Mouse (Mus musculus): ENCODE measurements around the gene Rbm45. TPM values are rescaled to one million over a fixed set of nuclear protein-coding genes. Genes with fewer than 3 reads are reported as not detected.

Gene Rbm45
- total and polyA plus RNA-seq, 2 experiments from 2014 or later = 11.0 to 29.7 TPM

DNA sequence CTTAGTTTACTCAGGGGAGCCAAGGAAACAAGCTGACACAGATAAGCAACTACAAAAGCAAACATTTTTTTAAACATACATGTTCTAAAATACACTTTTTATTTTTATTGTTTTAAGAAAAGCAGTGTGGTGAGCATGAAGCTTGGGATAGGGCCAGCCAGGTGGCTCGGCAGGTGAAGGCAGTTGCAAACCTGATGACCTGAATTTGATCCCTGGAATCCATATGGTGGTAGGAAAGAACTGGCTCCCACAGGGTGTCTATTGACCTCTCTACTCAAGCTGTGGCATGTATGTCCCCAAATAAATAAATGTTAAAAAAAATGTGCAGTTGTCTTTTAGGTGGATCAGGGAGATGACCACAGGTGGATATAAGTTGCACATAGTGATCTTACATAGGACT is 39.7 kb downstream of the Rbm45 start:
- Histone ChIP-seq H3K27ac (ENCODE audit: low read depth) (no peak overlapping the region), H3K4me1 (ENCODE audit: control insufficient read depth, insufficient read depth) (no peaks in the 10 kb centered on the region), H3K9me3 (replicated peaks; ENCODE audit: control insufficient read depth, low read length) (no peaks in the 10 kb centered on the region), H3K4me2 (ENCODE audit: low read depth, low read length) (no peak overlapping the region), H3K4me3 (ENCODE audit: low read depth, low read length) (no peak overlapping the region), H3K27me3 (ENCODE audit: control insufficient read depth, insufficient read depth, low read length) (peaks cover 17% of the 10 kb centered on the region; the same call in 1 of the 2 replicates), H3K36me3 (replicated peaks; ENCODE audit: control insufficient read depth, insufficient read depth, low read length) (no peaks in the 10 kb centered on the region), H3K9ac (replicated peaks; ENCODE audit: low read depth, low read length) (no peak overlapping the region)
- WGBS = 91% methylated on average over 1 of the region's 1 CpGs
- no peak for DNase-seq (ENCODE audit: low spot score)
- ATAC-seq (ENCODE audit: insufficient read depth, low read depth) = no peak
- TF ChIP-seq EP300 (IDR thresholded peaks at IDR 0.05; ENCODE audit: low read depth) (no peak), CTCF (IDR thresholded peaks at IDR 0.05; ENCODE audit: low read depth) (no peak)

DNA sequence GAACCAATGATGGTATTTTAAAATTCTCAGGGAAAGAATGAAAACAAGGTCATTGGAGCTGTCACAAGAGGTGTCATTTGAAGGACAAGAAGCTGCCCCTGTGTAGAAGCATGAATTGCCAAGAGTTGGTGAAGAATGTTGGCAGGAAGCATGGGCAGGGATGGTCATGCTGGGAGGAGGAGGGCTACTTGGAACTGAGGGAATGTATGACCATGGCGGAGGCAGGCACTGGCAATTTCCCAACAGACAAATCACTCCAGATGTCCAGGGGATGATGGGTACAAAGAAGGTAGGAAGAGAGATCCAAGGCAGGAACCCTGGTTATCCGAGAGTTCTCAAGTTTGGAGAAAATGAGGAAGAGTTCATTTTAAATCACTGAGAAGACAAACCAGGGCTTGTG is 40.2 kb downstream of the Rbm45 start:
- Histone ChIP-seq H3K4me1 (ENCODE audit: control insufficient read depth, insufficient read depth) (no peaks in the 10 kb centered on the region), H3K4me3 (ENCODE audit: low read depth, low read length) (no peak overlapping the region), H3K27me3 (ENCODE audit: control insufficient read depth, insufficient read depth, low read length) (peaks cover 12% of the 10 kb centered on the region; the same call in 1 of the 2 replicates), H3K36me3 (replicated peaks; ENCODE audit: control insufficient read depth, insufficient read depth, low read length) (no peaks in the 10 kb centered on the region), H3K9me3 (replicated peaks; ENCODE audit: control insufficient read depth, low read length) (no peaks in the 10 kb centered on the region), H3K9ac (replicated peaks; ENCODE audit: low read depth, low read length) (no peak overlapping the region), H3K27ac (ENCODE audit: low read depth) (no peak overlapping the region), H3K4me2 (ENCODE audit: low read depth, low read length) (no peak overlapping the region)
- TF ChIP-seq CTCF (IDR thresholded peaks at IDR 0.05; ENCODE audit: low read depth) (no peak), EP300 (IDR thresholded peaks at IDR 0.05; ENCODE audit: low read depth) (no peak)
- WGBS = 72% methylated on average over 2 of the region's 2 CpGs
- ATAC-seq (ENCODE audit: insufficient read depth, low read depth) = no peak
- DNase-seq (ENCODE audit: low spot score) = no peak

GRCm38 (mm10) chr2:76412924-76413323 is 43.1 kb downstream of the Rbm45 start:
- WGBS = 68% methylated on average over 2 of the region's 2 CpGs
- no peak for DNase-seq (ENCODE audit: low spot score)

GRCm38 (mm10) chr2:76417446-76418141 is 47.8 kb downstream of the Rbm45 start:
- Histone ChIP-seq H3K9me3 (replicated peaks; ENCODE audit: control insufficient read depth, low read length) (no peaks in the 10 kb centered on the region), H3K27ac (ENCODE audit: low read depth) (no peak overlapping the region), H3K27me3 (ENCODE audit: control insufficient read depth, insufficient read depth, low read length) (no peaks in the 10 kb centered on the region), H3K4me1 (ENCODE audit: control insufficient read depth, insufficient read depth) (no peaks in the 10 kb centered on the region), H3K4me3 (ENCODE audit: low read depth, low read length) (no peak overlapping the region), H3K9ac (replicated peaks; ENCODE audit: low read depth, low read length) (no peak overlapping the region), H3K36me3 (replicated peaks; ENCODE audit: control insufficient read depth, insufficient read depth, low read length) (no peaks in the 10 kb centered on the region), H3K4me2 (ENCODE audit: low read depth, low read length) (no peak overlapping the region)
- ATAC-seq (ENCODE audit: insufficient read depth, low read depth) (no peak), DNase-seq (ENCODE audit: low spot score) (no peak)
- no peak for TF ChIP-seq CTCF (IDR thresholded peaks at IDR 0.05; ENCODE audit: low read depth)
- TF ChIP-seq EP300 (IDR thresholded peaks at IDR 0.05; ENCODE audit: low read depth) = no peak
- 90% methylated on average over 14 of the region's 14 CpGs for WGBS

More at GRCm38 (mm10) chr2:76412924-76413323, 43.1 kb downstream of the Rbm45 start:
- Histone ChIP-seq H3K4me2 (ENCODE audit: low read depth, low read length) (no peak overlapping the region), H3K4me1 (ENCODE audit: control insufficient read depth, insufficient read depth) (no peaks in the 10 kb centered on the region), H3K36me3 (replicated peaks; ENCODE audit: control insufficient read depth, insufficient read depth, low read length) (no peaks in the 10 kb centered on the region), H3K4me3 (ENCODE audit: low read depth, low read length) (no peak overlapping the region), H3K9me3 (replicated peaks; ENCODE audit: control insufficient read depth, low read length) (no peaks in the 10 kb centered on the region), H3K27ac (ENCODE audit: low read depth) (no peak overlapping the region), H3K9ac (replicated peaks; ENCODE audit: low read depth, low read length) (no peak overlapping the region), H3K27me3 (ENCODE audit: control insufficient read depth, insufficient read depth, low read length) (no peaks in the 10 kb centered on the region)
- TF ChIP-seq CTCF (IDR thresholded peaks at IDR 0.05; ENCODE audit: low read depth) (no peak), EP300 (IDR thresholded peaks at IDR 0.05; ENCODE audit: low read depth) (no peak)
- no peak for ATAC-seq (ENCODE audit: insufficient read depth, low read depth)

DNA sequence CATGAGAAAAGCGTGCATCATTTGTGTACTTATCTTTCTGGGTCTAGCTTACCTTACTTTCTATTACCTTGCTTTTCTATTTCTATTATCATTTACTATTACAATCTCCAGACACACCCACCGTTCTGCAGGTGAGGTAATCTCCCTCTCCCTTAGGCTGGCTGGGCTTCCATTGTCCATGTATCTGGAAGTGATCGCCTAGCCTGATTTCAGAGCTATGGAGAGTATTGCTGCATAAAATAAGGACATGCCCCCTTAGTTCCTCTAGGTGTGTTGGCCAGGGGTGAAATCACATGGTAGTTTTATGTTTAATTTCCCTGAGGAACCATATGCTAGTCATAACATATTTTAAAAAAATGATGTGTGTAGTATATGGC is 48.3 kb downstream of the Rbm45 start:
- 83% methylated on average over 3 of the region's 3 CpGs for WGBS
- no peaks in the 10 kb centered on the region for H3K9me3 ChIP-seq (replicated peaks; ENCODE audit: control insufficient read depth, low read length)
- no peak overlapping the region for H3K4me2 ChIP-seq (ENCODE audit: low read depth, low read length)
- no peak overlapping the region for H3K9ac ChIP-seq (replicated peaks; ENCODE audit: low read depth, low read length)
- H3K27me3 ChIP-seq (ENCODE audit: control insufficient read depth, insufficient read depth, low read length) = no peaks in the 10 kb centered on the region
- no peaks in the 10 kb centered on the region for H3K4me1 ChIP-seq (ENCODE audit: control insufficient read depth, insufficient read depth)
- no peak for TF ChIP-seq CTCF (IDR thresholded peaks at IDR 0.05; ENCODE audit: low read depth)
- no peak for TF ChIP-seq EP300 (IDR thresholded peaks at IDR 0.05; ENCODE audit: low read depth)
- no peak overlapping the region for H3K27ac ChIP-seq (ENCODE audit: low read depth)
- ATAC-seq (ENCODE audit: insufficient read depth, low read depth) (no peak), DNase-seq (ENCODE audit: low spot score) (no peak)
- H3K36me3 ChIP-seq (replicated peaks; ENCODE audit: control insufficient read depth, insufficient read depth, low read length) = no peaks in the 10 kb centered on the region
- H3K4me3 ChIP-seq (ENCODE audit: low read depth, low read length) = no peak overlapping the region

- Histone ChIP-seq H3K27me3 (ENCODE audit: control insufficient read depth, insufficient read depth, low read length) (no peaks in the 10 kb centered on the region), H3K9me3 (replicated peaks; ENCODE audit: control insufficient read depth, low read length) (no peaks in the 10 kb centered on the region), H3K36me3 (replicated peaks; ENCODE audit: control insufficient read depth, insufficient read depth, low read length) (no peaks in the 10 kb centered on the region), H3K27ac (ENCODE audit: low read depth) (no peak overlapping the region), H3K4me3 (ENCODE audit: low read depth, low read length) (no peak overlapping the region), H3K4me1 (ENCODE audit: control insufficient read depth, insufficient read depth) (no peaks in the 10 kb centered on the region), H3K9ac (replicated peaks; ENCODE audit: low read depth, low read length) (no peak overlapping the region), H3K4me2 (ENCODE audit: low read depth, low read length) (no peak overlapping the region)
- DNase-seq (ENCODE audit: low spot score) (no peak), ATAC-seq (ENCODE audit: insufficient read depth, low read depth) (no peak)
- WGBS = 75% methylated on average over 6 of the region's 6 CpGs
- TF ChIP-seq CTCF (IDR thresholded peaks at IDR 0.05; ENCODE audit: low read depth) = no peak
These were observed 51.7 kb downstream of the Rbm45 start for GRCm38 (mm10) chr2:76421411-76421924.

Measured in heart, postnatal 0 days (tissue).